Mouse (Mus musculus) natural killer cell, adult 2 months (primary cell): ENCODE data around the gene Sufu.

ENCODE experiments used
- DNase-seq, 2 experiments: peaks; one replicate each; pipeline ENCODE4 v3.0.0; 2022; ENCODE audit warnings: low spot score in 2 of 2

Sufu gene

GRCm38 (mm10) chr19:46429250-46429649 is 32.6 kb downstream of the Sufu start:
- DNase-seq, result no peak

- DNase-seq, result no peak
These were observed 37.0 kb downstream of the Sufu start for GRCm38 (mm10) chr19:46433712-46434111.

- no peak for DNase-seq
These were observed 37.5 kb downstream of the Sufu start for GRCm38 (mm10) chr19:46434148-46434547.

- DNase-seq, result no peak
These were observed 37.9 kb downstream of the Sufu start for GRCm38 (mm10) chr19:46434591-46434990.

GRCm38 (mm10) chr19:46435492-46435891 is 38.8 kb downstream of the Sufu start:
- peak in 1 of 2 experiments; percentile 24 for DNase-seq

- no peak for DNase-seq
These were observed 46.8 kb downstream of the Sufu start for GRCm38 (mm10) chr19:46443509-46443908.

GRCm38 (mm10) chr19:46444209-46444608 is 47.5 kb downstream of the Sufu start:
- peak; percentile 50 to 64 for DNase-seq

GRCm38 (mm10) chr19:46445641-46446040 is 48.9 kb downstream of the Sufu start:
- DNase-seq, result no peak

- DNase-seq, result no peak
These were observed 49.8 kb downstream of the Sufu start for GRCm38 (mm10) chr19:46446436-46447020.

GRCm38 (mm10) chr19:46447110-46447509 is 50.4 kb downstream of the Sufu start:
- DNase-seq, result no peak

GRCm38 (mm10) chr19:46447911-46448310 is 51.2 kb downstream of the Sufu start:
- no peak for DNase-seq

- no peak for DNase-seq
These were observed 52.7 kb downstream of the Sufu start for GRCm38 (mm10) chr19:46449261-46450005.

GRCm38 (mm10) chr19:46452052-46452827 is 55.5 kb downstream of the Sufu start:
- peak; percentile 24 to 57 for DNase-seq

GRCm38 (mm10) chr19:46452916-46453315 is 56.2 kb downstream of the Sufu start:
- no peak for DNase-seq

GRCm38 (mm10) chr19:46454126-46454880 is 57.6 kb downstream of the Sufu start:
- DNase-seq, result no peak

GRCm38 (mm10) chr19:46455032-46455431 is 58.3 kb downstream of the Sufu start:
- no peak for DNase-seq

- no peak for DNase-seq
These were observed 58.9 kb downstream of the Sufu start for GRCm38 (mm10) chr19:46455556-46455955.

- no peak for DNase-seq
These were observed 59.5 kb downstream of the Sufu start for GRCm38 (mm10) chr19:46456018-46456735.

GRCm38 (mm10) chr19:46457798-46458197 is 61.1 kb downstream of the Sufu start:
- DNase-seq, result no peak

- no peak for DNase-seq
These were observed 62.6 kb downstream of the Sufu start for GRCm38 (mm10) chr19:46459256-46459655.

- no peak for DNase-seq
These were observed 63.2 kb downstream of the Sufu start for GRCm38 (mm10) chr19:46459889-46460288.
